In genomic region chr1:59609896-59610295, GRCm38 (mm10) we compare ENCODE assay signal across 11 mouse cellular contexts.
DNase-seq lines count a peak whose midpoint lies in the region; ATAC-seq lines count a peak whose summit lies in the region.
"Had no signal": no experiment of that assay in that cellular context is flagged by ENCODE, and none has a peak within 500 bp of the region (broad histone marks: within the 10 kb centered on the region; RNA-seq: fewer than 3 reads in every experiment).

No protein-coding gene starts in this region.

- no peak overlapping the region for H3K4me3 ChIP-seq in heart, embryonic 12.5 days
- H3K4me3 ChIP-seq: liver, embryonic 13.5 days had no signal

- H3K27ac ChIP-seq in heart, embryonic 12.5 days (ENCODE audit: poor library complexity, severe bottlenecking): peak overlapping the region; percentile 41; the same call in 1 of the 2 replicates
- H3K27ac ChIP-seq: liver, embryonic 13.5 days had no signal

- H3K36me3 ChIP-seq in heart, embryonic 12.5 days: no peaks in the 10 kb centered on the region
- H3K36me3 ChIP-seq: liver, embryonic 13.5 days had no signal

- no peaks in the 10 kb centered on the region for H3K27me3 ChIP-seq in heart, embryonic 12.5 days (replicated peaks)
- H3K27me3 ChIP-seq: liver, embryonic 13.5 days; Patski had no signal

- no peaks in the 10 kb centered on the region for H3K4me1 ChIP-seq in heart, embryonic 12.5 days (replicated peaks)
- H3K4me1 ChIP-seq: liver, embryonic 13.5 days had no signal

- 53% methylated on average over 10 of the region's 10 CpGs for WGBS in heart, embryonic 12.5 days

- ATAC-seq in heart, embryonic 12.5 days (ENCODE audit: insufficient number of reproducible peaks, low FRiP score): 0 out of 2 replicates have a peak, but pooled peaks have one; percentile 33
- no peak for ATAC-seq in inflammation-experienced regulatory T-cells, adult 6 months
- ATAC-seq: Patski had no signal

- no peak overlapping the region for H3K4me2 ChIP-seq in heart, embryonic 12.5 days
- H3K4me2 ChIP-seq: liver, embryonic 13.5 days had no signal

- no peaks in the 10 kb centered on the region for H3K9me3 ChIP-seq in heart, embryonic 12.5 days (replicated peaks)
- H3K9me3 ChIP-seq: liver, embryonic 13.5 days had no signal

- no peak overlapping the region for H3K9ac ChIP-seq in heart, embryonic 12.5 days
- H3K9ac ChIP-seq: liver, embryonic 13.5 days had no signal

- DNase-seq in 3T3-L1 (ENCODE audit: low read depth, low spot score): peak; percentile 24
- peak; percentile 34 for DNase-seq in ZHBTc4 (ENCODE audit: low read depth, low spot score)
- peak; percentile 84 for DNase-seq in kidney, postnatal 14 days
- DNase-seq in thymus, adult 18-20 months: no peak
- no peak for DNase-seq in B cell, adult 2 months
- no peak for DNase-seq in left cerebral cortex, adult 18-20 months (ENCODE audit: low spot score in 2 of 2)
- DNase-seq: cerebellum, adult 9-11 months; liver, embryonic 13.5 days had no signal

Comparison
In these comparisons a context has a peak if more than half of its experiments do, and no peak if none do; other contexts are left out.
1. DNase-seq: peak in 3T3-L1 (single experiment), ZHBTc4 (single experiment) and kidney, postnatal 14 days (single experiment); none in thymus, adult 18-20 months (0 of 2), B cell, adult 2 months (0 of 2) and left cerebral cortex, adult 18-20 months (0 of 2).